ENCODE assay signal across 8 mouse cellular contexts in the genomic region with DNA sequence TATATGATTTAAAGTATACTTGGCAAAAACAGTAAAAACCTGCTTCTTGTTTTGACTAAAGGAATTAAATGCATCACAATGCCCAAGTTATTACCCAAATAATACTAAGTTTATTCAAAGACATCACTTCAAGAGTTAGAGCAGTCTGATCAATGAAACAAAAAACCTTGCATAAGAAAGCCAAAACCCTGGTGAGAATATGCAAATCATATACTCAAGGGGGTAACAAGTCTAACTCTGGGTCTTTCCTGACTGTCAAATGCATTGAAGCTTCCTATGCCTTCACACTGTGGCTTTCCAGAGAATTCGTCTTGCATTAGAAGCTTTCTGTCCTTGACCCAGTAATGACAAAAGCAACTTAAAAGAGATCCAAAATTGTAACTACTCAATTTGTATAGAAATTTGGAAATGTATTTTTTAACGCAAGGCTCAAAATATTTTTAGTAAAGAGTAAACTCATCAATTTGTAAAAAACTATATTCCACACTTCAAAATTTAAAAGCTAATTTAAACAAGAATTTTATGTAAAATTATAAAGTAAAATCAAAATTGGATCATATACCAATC. TPM values are rescaled to one million over a fixed set of nuclear protein-coding genes. Genes with fewer than 3 reads are reported as not detected.
DNase-seq lines count a peak whose midpoint lies in the region; ATAC-seq and TF ChIP-seq lines count a peak whose summit lies in the region.

No protein-coding gene starts in this region.

- H3K27me3 ChIP-seq in intestine, embryonic 14.5 days (replicated peaks; ENCODE audit: control insufficient read depth, insufficient read depth, low read length), result no peaks in the 10 kb centered on the region
- no peaks in the 10 kb centered on the region for H3K27me3 ChIP-seq in neural tube, embryonic 11.5 days (ENCODE audit: control insufficient read depth, insufficient read depth, low read length)

- intact Hi-C loops in left cerebral cortex, adult 2 months (cut with DNase I), result no loop called here
- intact Hi-C loops in left cerebral cortex, postnatal 36 days (cut with DNase I), result no loop called here

- no peak for TF ChIP-seq CTCF in left cerebral cortex, adult 2 months (IDR thresholded peaks at IDR 0.05)

- no peaks in the 10 kb centered on the region for H3K9me3 ChIP-seq in intestine, embryonic 14.5 days (ENCODE audit: control insufficient read depth, low read length)
- no peaks in the 10 kb centered on the region for H3K9me3 ChIP-seq in neural tube, embryonic 11.5 days (ENCODE audit: control insufficient read depth, low read length)

- 23% methylated on average over 2 of the region's 2 CpGs for WGBS in intestine, embryonic 14.5 days
- WGBS in neural tube, embryonic 11.5 days, result 34% methylated on average over 2 of the region's 2 CpGs

- peak overlapping the region; percentile 96 for H3K27ac ChIP-seq in left cerebral cortex, adult 2 months
- peak overlapping the region; percentile 81 for H3K27ac ChIP-seq in brown adipose tissue, adult 24 weeks (replicated peaks; ENCODE audit: low read depth, low read length)
- H3K27ac ChIP-seq in intestine, embryonic 14.5 days (ENCODE audit: low read depth), result peak overlapping the region; percentile 70; the same call in 1 of the 2 replicates
- H3K27ac ChIP-seq in neural tube, embryonic 11.5 days (ENCODE audit: low read depth, low read length), result no peak overlapping the region

- ATAC-seq in intestine, embryonic 14.5 days (replicated peaks; ENCODE audit: low FRiP score, low TSS enrichment, low read depth), result no peak
- no peak for ATAC-seq in neural tube, embryonic 11.5 days (ENCODE audit: insufficient read depth, low FRiP score, low TSS enrichment)

- peak overlapping the region; percentile 87 for H3K4me2 ChIP-seq in intestine, embryonic 14.5 days (ENCODE audit: low read length)
- H3K4me2 ChIP-seq in neural tube, embryonic 11.5 days (ENCODE audit: low read depth), result peak overlapping the region; percentile 70

- H3K9ac ChIP-seq in intestine, embryonic 14.5 days (ENCODE audit: low read length), result peak overlapping the region; percentile 88
- H3K9ac ChIP-seq in neural tube, embryonic 11.5 days (ENCODE audit: low read length), result peak overlapping the region; percentile 9; the same call in 1 of the 2 replicates

- peaks cover 7% of the 10 kb centered on the region; the same call in 1 of the 2 replicates for H3K4me1 ChIP-seq in brown adipose tissue, adult 24 weeks (ENCODE audit: control insufficient read depth, insufficient read depth, insufficient read length, low read length)
- peaks cover 18% of the 10 kb centered on the region for H3K4me1 ChIP-seq in intestine, embryonic 14.5 days (replicated peaks; ENCODE audit: control insufficient read depth, insufficient read depth, low read length)
- peaks cover 8% of the 10 kb centered on the region; the same call in 1 of the 2 replicates for H3K4me1 ChIP-seq in neural tube, embryonic 11.5 days (ENCODE audit: control insufficient read depth, insufficient read depth, low read length)

- DNase-seq in left cerebral cortex, adult 2 months (ENCODE audit: extremely low spot score in 1 of 2, low spot score in 2 of 2), result peak in 1 of 2 experiments; percentile 5
- DNase-seq in left cerebral cortex, postnatal 36 days (ENCODE audit: low spot score in 2 of 2), result no peak
- no peak for DNase-seq in intestine, embryonic 14.5 days (ENCODE audit: low spot score)
- DNase-seq in neural tube, embryonic 11.5 days (ENCODE audit: low spot score), result no peak
- no peak for DNase-seq in cerebellum, adult 11 months
- DNase-seq in urinary bladder, adult 2 months (ENCODE audit: low spot score), result no peak
- no peak for DNase-seq in thymus, postnatal 14 days

- peak overlapping the region; percentile 77 for H3K4me3 ChIP-seq in left cerebral cortex, adult 2 months
- H3K4me3 ChIP-seq in brown adipose tissue, adult 24 weeks (ENCODE audit: insufficient read depth, low read depth, low read length), result peak overlapping the region; percentile 48
- H3K4me3 ChIP-seq in intestine, embryonic 14.5 days (ENCODE audit: low read depth, low read length), result peak overlapping the region; percentile 56
- H3K4me3 ChIP-seq in neural tube, embryonic 11.5 days (ENCODE audit: low read depth, low read length), result peak overlapping the region; percentile 32

- H3K36me3 ChIP-seq in intestine, embryonic 14.5 days (ENCODE audit: control insufficient read depth, insufficient read depth, low read length), result peaks cover 25% of the 10 kb centered on the region
- no peaks in the 10 kb centered on the region for H3K36me3 ChIP-seq in neural tube, embryonic 11.5 days (ENCODE audit: control insufficient read depth, insufficient read depth, low read length)

RNA-seq across cellular contexts. Expression of a gene that starts 2.4 kb away (rescaled TPM):
- total RNA-seq in left cerebral cortex, adult 2 months (2021), result 10 to 100 TPM; 57.4 to 60.3 TPM
- 10 to 100 TPM; 35.8 to 59.8 TPM for total RNA-seq in left cerebral cortex, postnatal 36 days (2021)
- 22.6 and 29.2 TPM in 2 replicates for polyA plus RNA-seq in brown adipose tissue, adult 24 weeks (2012; ENCODE audit: insufficient read depth, insufficient read length, missing spikeins)
- 50.5 and 68.2 TPM in 2 replicates for polyA plus RNA-seq in intestine, embryonic 14.5 days (2014; fragmentation: Nextera tagmentation; extraction: Ambion mirVana)
- 43.7 and 44.7 TPM in 2 replicates for polyA plus RNA-seq in neural tube, embryonic 11.5 days (2014; fragmentation: Nextera tagmentation; extraction: Ambion mirVana)
- 25.6 and 27.3 TPM in 2 replicates for polyA plus RNA-seq in urinary bladder, adult 2 months (2012; rRNA removed)
